Mouse (Mus musculus): ENCODE measurements at regions not wholly inside any gene's neighbourhood (a gene's known extent, or its start where the extent isn't known, plus 50 kb on each side); places are given as distances from the start of the nearest gene placed in this dataset.

GRCm38 (mm10) chr15:63397485-63397884, 447.5 kb downstream of the Gsdmc2 start:
- no peaks in the 10 kb centered on the region for H3K27me3 ChIP-seq (replicated peaks)
- H3K27ac ChIP-seq (ENCODE audit: insufficient read depth, low read depth) = no peak overlapping the region
- H3K9ac ChIP-seq (ENCODE audit: insufficient read depth, low read depth) = no peak overlapping the region
- in situ Hi-C loops (cut with MboI; ENCODE audit: low pct_ligation_motif_present, low pct_unique_long_range_greater_than_20kb, low sequenced_read_pairs) (no loop called here), dilution Hi-C loops (cut with MboI; ENCODE audit: extremely low pct_ligation_motif_present, extremely low pct_unique_long_range_greater_than_20kb, low sequenced_read_pairs) (no loop called here)
- no peak for DNase-seq (ENCODE audit: extremely low read depth)
- no peak overlapping the region for H3K4me2 ChIP-seq (ENCODE audit: insufficient read depth, low read depth, poor library complexity, severe bottlenecking)
- H3K4me3 ChIP-seq (replicated peaks in 1 of 3; ENCODE audit: low read depth in 2 of 3, low read length in 2 of 3, poor library complexity in 1 of 3) = no peak overlapping the region
- no peaks in the 10 kb centered on the region for H3K79me2 ChIP-seq (replicated peaks; ENCODE audit: control insufficient read depth, extremely low read depth, insufficient read depth, poor library complexity, severe bottlenecking)
- H3K4me1 ChIP-seq (ENCODE audit: control insufficient read depth in 1 of 2, insufficient read depth in 2 of 2) = no peaks in the 10 kb centered on the region
- no peak for TF ChIP-seq NRF1 (IDR thresholded peaks at IDR 0.05; ENCODE audit: low read depth, low read length)
- TF ChIP-seq SIN3A (IDR thresholded peaks at IDR 0.05; ENCODE audit: low read length) = no peak
- TF ChIP-seq EP300 (IDR thresholded peaks at IDR 0.05; ENCODE audit: low read length) = no peak
- TF ChIP-seq GABPA (IDR thresholded peaks at IDR 0.05; ENCODE audit: insufficient replicate concordance, low read depth, low read length) = no peak
- TF ChIP-seq HCFC1 (IDR thresholded peaks at IDR 0.05; ENCODE audit: low read depth, low read length) = no peak
- no peak for TF ChIP-seq MYC (IDR thresholded peaks at IDR 0.05; ENCODE audit: low read depth, low read length)
- no peak for TF ChIP-seq E2F4 (IDR thresholded peaks at IDR 0.05; ENCODE audit: insufficient replicate concordance, low read depth, low read length)
- TF ChIP-seq CTCF (conservative IDR thresholded peaks at IDR 0.05 in 1 of 2, IDR thresholded peaks at IDR 0.05 in 1 of 2; ENCODE audit: low read depth in 2 of 2, low read length in 2 of 2) = no peak
- no peak for TF ChIP-seq ZKSCAN1 (IDR thresholded peaks at IDR 0.05; ENCODE audit: borderline replicate concordance, low read depth, low read length)
- no peak for TF ChIP-seq POLR2A (IDR thresholded peaks at IDR 0.05; ENCODE audit: low read depth, low read length)
- TF ChIP-seq MAX (IDR thresholded peaks at IDR 0.05; ENCODE audit: low read length) = no peak
- no peak for TF ChIP-seq ELF1 (IDR thresholded peaks at IDR 0.05; ENCODE audit: low read depth, low read length)
- TF ChIP-seq RCOR1 (conservative IDR thresholded peaks at IDR 0.05; ENCODE audit: low read depth, low read length) = no peak
- no peak for TF ChIP-seq JUN (IDR thresholded peaks at IDR 0.05; ENCODE audit: insufficient read depth, low read depth, low read length)
- H3K9me3 ChIP-seq (replicated peaks; ENCODE audit: low read length) = no peaks in the 10 kb centered on the region
- H3K36me3 ChIP-seq (replicated peaks in 1 of 2; ENCODE audit: control insufficient read depth in 1 of 2, insufficient read depth in 1 of 2, low read length in 1 of 2) = no peaks in the 10 kb centered on the region

- dilution Hi-C loops (cut with MboI; ENCODE audit: extremely low pct_ligation_motif_present, extremely low pct_unique_long_range_greater_than_20kb, low sequenced_read_pairs) (no loop called here), in situ Hi-C loops (cut with MboI; ENCODE audit: low pct_ligation_motif_present, low pct_unique_long_range_greater_than_20kb, low sequenced_read_pairs) (no loop called here)
- no peak overlapping the region for H3K4me3 ChIP-seq (replicated peaks in 1 of 3; ENCODE audit: low read depth in 2 of 3, low read length in 2 of 3, poor library complexity in 1 of 3)
- H3K4me1 ChIP-seq (ENCODE audit: control insufficient read depth in 1 of 2, insufficient read depth in 2 of 2) = no peaks in the 10 kb centered on the region
- TF ChIP-seq MEF2A (IDR thresholded peaks at IDR 0.05; ENCODE audit: borderline replicate concordance, low read depth, low read length) (no peak), CHD2 (IDR thresholded peaks at IDR 0.05; ENCODE audit: low read length) (no peak), ZNF384 (IDR thresholded peaks at IDR 0.05; ENCODE audit: low read depth, low read length) (no peak), ZC3H11A (IDR thresholded peaks at IDR 0.05; ENCODE audit: low read depth, low read length) (no peak), UBTF (IDR thresholded peaks at IDR 0.05; ENCODE audit: low read depth, low read length) (no peak), TBP (conservative IDR thresholded peaks at IDR 0.05; ENCODE audit: low read depth, low read length) (no peak), MXI1 (IDR thresholded peaks at IDR 0.05; ENCODE audit: low read depth, low read length) (no peak)
- no peak overlapping the region for H3K27ac ChIP-seq (ENCODE audit: insufficient read depth, low read depth)
- DNase-seq (ENCODE audit: extremely low read depth) = no peak
- H3K27me3 ChIP-seq (replicated peaks) = no peaks in the 10 kb centered on the region
- H3K9ac ChIP-seq (ENCODE audit: insufficient read depth, low read depth) = no peak overlapping the region
- H3K36me3 ChIP-seq (replicated peaks in 1 of 2; ENCODE audit: control insufficient read depth in 1 of 2, insufficient read depth in 1 of 2, low read length in 1 of 2) = no peaks in the 10 kb centered on the region
- H3K9me3 ChIP-seq (replicated peaks; ENCODE audit: low read length) = no peaks in the 10 kb centered on the region
- H3K4me2 ChIP-seq (ENCODE audit: insufficient read depth, low read depth, poor library complexity, severe bottlenecking) = no peak overlapping the region
- no peaks in the 10 kb centered on the region for H3K79me2 ChIP-seq (replicated peaks; ENCODE audit: control insufficient read depth, extremely low read depth, insufficient read depth, poor library complexity, severe bottlenecking)
Observed at GRCm38 (mm10) chr15:63377258-63377657, 467.7 kb downstream of the Gsdmc2 start.
